Mouse (Mus musculus) thymus, adult 2 months (tissue): ENCODE results near the gene Map4k5.

Experiments used
- CTCF ChIP-seq: fragments of 200-500 bp; IDR thresholded peaks from 2 replicates; pipeline ENCODE4 v1.5.1; 2012; ENCODE audit warnings: mild to moderate bottlenecking, control low read depth, low read length, moderate library complexity, borderline replicate concordance; ENCODE audit not compliant: control insufficient read depth, poor library complexity, insufficient read depth; ENCODE audit errors: extremely low read depth
- POLR2A ChIP-seq: fragments of 200-500 bp; IDR thresholded peaks from 2 replicates; pipeline ENCODE4 v1.6.1; 2012; ENCODE audit warnings: mild to moderate bottlenecking, low read length, control low read depth, moderate library complexity; ENCODE audit not compliant: control insufficient read depth, poor library complexity, insufficient read depth; ENCODE audit errors: extremely low read depth

DNA sequence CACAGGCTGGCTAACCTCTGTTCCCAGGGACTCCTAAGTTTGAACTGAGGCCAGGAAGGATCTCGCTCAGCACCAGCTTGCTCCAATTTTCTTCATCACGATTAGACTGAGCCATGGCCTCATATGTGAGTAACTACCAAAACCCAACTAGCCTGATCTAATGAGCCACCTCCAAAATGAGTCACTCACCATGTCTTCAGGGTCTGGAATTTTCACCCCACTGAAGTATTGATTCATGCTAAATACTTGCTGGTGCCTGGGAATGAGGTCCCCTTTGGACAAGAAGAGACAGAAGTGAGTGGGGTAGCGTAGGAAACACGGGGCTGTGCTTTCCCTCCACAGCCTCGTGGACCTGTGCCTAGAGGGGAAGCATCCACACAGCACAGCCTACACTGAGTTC, 139.1 kb downstream of the Map4k5 start:
- TF ChIP-seq POLR2A: no peak
- no peak for TF ChIP-seq CTCF
